Mouse (Mus musculus) telencephalon, adult 2 months (tissue): ENCODE measurements around the gene Igsf11.

Source experiments
- DNase-seq: peaks from one replicate; pipeline ENCODE4 v3.0.0-alpha.2; 2011; ENCODE audit warnings: low read depth, low spot score

The Igsf11 gene

DNA sequence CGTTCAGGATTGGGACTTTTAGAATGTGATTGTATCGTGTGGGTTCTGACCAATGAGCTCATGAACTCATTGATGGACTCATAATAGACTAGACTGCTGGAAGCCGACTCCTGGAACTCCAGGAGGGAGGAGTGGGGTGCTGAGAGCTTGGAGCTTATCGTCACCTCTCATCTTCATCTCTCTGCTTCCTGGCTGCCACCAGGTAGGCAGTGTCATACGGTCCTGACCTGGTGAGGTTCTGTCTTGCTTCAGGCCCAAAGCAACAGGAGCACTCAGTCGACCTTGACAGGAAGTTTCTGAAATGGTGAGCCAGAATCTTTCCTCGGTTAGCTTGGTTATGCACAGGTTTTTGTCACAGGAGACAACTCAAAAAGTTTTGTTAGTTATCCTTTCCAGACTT, at the start of gene Igsf11:
TSS of gene Igsf11 (plus strand) at position 301 of the 400 bp plus-strand sequence.
- no peak for DNase-seq

GRCm38 (mm10) chr16:38858120-38858749, 34.2 kb upstream of the Igsf11 start:
- DNase-seq: no peak

DNA sequence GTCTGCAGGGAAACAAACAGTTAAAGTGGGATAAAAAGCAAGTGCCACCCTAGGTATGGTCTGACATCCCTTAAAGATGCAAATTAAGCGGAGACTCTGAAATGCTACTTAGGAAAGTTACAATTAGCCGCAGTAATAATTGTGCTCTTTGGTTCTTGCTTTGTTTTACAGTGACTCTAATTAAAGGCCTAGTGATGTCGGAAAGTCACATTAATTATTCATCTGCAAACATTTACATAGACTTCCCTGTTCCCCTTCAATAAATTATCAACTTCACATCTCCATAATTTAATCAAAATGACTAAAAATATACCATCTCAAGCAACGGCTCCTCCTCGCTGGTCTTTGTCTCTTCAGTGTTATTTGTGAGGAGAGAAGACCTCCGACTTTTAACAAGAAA, 31.9 kb upstream of the Igsf11 start:
- no peak for DNase-seq

DNA sequence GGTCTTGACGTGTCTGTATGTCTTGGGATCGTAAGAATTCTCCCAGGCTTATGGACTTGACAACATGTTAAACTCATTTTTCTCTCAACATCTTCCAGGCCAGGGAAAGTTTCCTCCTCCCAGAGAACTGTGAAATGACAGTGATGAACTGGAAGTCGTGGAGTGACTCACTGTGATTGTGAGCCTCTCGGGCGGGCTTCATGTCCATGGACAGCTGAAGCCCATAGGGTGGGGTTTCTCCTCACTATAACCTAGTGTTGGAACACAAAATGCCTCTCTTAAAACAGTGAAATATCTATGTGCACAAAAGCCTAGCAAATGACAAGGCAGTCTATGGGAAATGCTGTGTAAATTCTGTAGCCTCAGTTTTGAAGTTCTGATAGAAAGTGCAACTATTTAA, 28.1 kb upstream of the Igsf11 start:
- no peak for DNase-seq

DNA sequence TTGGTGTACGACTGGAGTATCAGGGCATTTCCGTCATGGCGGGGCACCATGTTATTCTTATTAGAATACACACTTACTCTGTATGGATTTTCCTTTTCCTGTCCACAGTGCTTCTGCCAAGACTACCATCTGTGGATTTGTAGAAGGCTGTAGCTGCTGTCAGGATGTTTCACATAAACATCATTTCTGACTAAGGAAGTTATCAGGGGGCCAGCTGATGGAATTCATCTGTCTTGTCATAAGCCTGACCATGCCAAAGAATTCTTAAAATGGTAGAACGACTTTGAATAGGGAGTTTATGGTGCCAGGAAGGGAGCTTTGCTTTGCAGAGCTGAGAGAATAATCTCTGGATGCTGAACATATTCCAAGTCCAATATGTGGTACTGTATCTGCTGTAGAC, 19.2 kb upstream of the Igsf11 start:
- peak; percentile 60 for DNase-seq

DNA sequence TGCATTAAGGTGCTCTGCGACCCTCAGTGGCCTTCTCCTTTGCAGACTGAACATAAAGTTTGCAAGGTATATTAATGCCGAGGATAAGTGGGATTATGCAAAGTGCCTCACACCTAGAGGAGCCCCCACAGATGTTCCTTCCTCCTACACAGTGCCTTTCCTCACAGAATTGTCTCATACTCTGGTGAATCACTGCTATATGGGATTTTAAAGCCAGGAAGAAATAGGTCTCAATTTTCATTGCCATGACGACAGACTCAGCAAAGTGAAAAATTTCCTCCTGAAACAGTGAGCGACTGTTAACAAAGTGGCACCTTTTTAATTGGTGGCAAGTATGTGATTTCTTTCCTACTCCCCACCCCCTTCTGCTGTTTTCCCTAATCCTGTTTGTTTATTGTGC, 18.0 kb upstream of the Igsf11 start:
- peak; percentile 85 for DNase-seq

DNA sequence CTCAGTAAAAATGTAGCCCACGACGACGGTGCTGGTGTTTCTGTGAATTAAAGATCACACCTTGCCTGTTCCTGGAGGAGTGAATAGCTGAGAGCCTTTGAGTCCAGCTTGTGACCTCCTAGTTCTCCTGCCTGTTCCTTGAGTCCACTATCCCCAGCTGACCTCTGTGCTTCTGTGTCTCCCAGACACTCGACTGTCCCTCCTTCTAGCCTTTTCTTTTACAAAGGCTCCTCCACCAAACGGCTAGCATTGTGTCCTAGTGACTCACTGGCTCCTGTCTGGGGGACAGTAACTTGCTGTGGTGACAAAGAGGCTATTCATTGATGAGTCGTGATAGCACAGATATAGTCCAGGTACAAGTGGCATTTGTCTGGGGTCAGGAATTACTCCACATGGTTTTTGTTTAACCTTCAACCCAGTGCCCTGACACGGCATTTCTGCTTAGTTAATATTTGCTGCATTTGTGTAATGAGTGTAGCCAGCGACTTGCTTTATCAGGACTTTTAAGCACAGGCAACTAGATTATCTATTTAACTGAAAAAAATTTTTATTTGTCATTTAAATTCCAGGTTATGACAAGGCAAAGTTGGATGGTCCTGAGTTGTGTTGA, 6.5 kb downstream of the Igsf11 start:
- DNase-seq: no peak

DNA sequence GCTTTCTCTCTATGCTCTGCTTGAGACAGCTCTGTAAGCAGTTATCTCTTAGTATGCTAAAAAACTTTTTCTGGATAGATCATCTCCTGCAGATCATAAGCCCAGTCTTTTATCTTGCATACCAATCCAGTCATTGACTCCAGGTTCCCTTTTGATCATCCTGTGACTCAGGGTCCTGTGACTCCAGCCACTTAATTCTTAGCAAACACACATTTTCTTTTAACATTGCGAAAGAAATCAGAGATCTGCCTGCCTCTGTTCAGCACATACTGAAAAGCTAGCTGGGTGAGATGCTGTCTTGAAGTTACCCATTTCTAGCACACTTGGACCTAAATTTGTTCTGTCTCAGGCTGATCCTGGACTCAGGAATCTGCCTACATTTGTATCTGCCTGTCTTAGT, 7.6 kb downstream of the Igsf11 start:
- DNase-seq: no peak

GRCm38 (mm10) chr16:38902111-38902778, 9.8 kb downstream of the Igsf11 start:
- DNase-seq: no peak

DNA sequence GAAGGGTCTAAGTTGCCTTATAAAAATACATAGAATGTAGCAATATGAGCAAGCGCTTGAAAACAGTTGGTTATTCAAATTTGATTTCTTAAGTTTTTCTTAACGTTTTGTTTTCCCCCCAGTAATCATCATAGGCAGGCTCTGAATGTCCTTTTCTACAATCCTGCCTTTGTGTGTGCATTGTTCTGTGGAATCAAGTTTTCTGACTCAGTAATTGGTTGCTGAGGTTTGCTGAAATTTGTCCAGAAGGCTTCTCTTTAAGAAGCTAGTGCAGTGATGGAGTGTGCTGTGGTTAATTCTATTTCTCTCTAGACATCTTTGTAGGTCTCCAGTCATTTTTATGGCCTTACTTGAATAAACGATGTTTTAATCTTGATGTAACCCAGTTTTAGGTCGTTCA, 10.5 kb downstream of the Igsf11 start:
- DNase-seq: no peak

GRCm38 (mm10) chr16:38904202-38904601, 11.7 kb downstream of the Igsf11 start:
- DNase-seq: no peak

DNA sequence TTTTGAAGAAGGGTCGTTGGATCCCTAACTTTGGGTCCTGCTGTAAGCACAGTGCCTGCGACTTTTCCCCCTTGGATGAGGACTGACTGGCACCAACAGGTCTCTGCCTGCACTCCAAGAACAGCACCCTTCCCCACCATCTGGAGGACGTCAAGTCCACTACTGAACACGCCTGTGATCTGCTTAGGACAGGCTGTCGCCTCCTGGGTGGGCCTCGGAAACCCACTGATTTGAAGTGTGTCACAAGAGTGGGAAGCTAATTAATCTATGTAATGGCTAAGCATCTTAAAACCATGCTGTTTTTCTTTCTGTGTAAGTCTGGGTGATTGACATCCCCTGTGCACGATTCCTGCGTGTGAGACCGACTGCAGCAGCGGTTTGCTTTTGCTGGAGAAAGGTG, 13.4 kb downstream of the Igsf11 start:
- DNase-seq: no peak

DNA sequence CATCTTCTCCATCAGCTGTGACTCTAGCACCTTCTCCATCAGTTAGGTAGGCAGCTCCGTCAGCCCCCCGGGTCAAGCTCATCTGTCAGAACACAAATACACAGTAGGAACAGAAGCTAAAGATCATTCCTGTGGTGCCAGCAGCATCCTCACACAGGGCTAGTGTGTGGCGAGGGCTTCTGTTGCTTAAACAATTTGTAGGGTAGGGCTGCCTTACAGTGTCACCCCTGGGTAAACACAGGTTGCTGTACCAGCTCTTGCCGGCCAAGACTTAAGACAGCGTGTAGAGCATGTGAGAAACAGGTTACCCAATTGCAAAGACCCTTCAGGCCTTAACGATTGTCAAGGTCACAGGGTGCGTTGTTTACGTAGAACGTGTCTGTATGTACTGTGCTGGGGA, 15.8 kb downstream of the Igsf11 start:
- no peak for DNase-seq

DNA sequence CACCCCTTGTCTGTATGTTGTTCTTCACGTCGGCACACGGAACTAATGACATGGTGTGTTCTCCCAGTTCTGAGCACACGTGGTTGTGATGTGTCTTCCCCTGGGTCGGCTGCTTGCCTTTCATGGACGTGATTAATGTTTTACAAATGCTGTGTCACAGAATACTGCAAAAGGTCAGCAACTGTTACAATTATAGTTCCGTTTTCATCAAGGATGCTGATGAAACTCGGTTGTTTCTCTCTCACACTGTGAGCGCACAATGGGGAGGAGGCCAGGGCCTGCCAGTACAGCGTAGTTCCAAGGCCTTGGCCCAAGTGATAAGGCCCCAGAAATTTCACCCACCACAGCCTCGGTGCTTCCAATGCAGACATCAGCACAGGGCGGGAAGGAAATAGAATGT, 17.0 kb downstream of the Igsf11 start:
- no peak for DNase-seq

DNA sequence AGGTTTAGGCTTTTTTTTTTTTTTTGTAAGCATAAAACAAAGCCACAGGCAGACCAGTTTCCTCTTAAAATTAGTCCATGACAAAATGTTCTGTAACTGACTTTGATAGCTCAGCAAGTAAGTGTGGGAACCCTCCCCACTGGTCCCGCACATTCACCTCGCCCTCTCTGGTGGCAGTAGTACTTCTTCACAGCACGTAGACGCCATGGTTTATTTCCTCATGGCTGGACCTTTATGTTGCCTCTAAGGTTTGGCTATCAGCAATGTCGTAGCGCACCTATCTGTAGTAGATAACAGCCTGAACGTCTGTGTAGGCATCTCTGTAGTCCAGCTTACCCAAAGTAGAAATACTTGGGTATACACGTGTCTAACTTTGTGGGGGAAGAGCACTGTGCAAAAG, 17.6 kb downstream of the Igsf11 start:
- DNase-seq: no peak

DNA sequence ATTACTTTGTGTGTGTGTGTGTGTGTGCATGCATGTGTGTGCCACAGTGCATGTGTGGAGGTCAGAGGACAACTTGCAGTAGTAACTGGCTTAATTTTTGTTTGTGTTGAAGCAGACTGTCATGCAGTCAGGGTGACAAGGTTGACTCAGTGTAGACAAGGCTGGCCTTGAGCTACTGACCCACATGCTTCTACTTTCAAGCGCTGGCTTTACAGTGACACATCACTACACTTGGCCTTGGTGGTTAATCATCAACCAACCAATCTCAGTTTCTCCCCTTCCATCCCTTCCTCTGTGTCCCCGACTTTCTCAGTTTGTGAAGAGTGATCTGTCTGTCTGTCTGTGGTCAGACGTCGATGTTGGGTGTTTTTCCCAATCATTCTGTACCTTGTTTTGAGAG, 23.0 kb downstream of the Igsf11 start:
- no peak for DNase-seq

DNA sequence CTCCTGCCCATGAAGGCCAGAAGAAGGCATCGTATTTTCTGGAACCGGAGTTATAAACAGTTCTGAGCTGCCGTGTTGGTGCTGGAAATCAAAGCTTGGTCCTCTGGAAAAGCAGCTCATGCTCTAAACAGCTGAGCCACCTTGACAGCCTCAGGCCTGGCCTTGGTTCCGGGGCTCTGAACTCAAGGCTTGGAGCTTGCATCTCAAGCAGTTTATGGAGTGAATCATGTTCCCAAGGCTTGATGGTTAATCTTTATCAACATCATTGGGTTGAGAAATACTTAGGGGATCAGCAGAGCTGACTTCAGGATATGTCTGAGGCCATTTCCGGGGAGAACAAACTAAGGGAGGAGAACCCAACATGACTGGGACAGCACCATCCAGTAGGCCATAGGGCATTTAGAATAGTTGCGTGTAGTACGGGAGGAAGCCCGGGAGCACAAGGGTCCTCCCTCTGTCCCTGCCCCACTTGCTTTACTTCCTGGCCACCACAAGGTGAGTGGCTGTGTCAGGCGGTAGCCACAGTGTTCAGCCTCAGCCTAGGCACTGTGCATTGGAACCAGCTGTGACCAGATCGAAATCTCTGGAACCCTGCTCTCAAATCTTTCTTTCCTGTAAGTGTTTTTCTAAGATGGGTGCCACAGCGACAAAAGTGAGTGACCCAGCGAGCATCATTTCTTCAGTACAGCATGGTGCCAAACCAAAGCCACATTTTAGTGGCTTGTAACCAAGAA, 23.7 kb downstream of the Igsf11 start:
- no peak for DNase-seq

DNA sequence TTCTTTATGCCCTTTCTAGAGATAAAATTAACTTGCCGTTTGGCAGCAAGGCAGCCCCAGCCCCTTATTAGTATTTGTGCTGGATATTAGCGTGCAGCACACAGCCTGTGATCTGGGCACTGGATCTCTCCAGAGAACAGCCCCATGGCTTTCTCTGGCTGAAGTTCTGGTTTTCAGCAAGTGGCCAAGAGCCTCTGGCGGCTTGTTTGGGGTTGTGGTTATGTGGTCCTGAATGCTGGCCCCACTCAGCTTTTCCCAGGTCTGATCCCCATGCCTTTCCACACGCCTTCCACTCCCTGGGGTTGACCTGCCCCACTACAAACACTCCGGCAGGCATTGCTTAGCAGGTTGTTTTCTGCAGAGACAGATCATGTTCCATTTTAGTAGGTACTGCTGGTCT, 24.4 kb downstream of the Igsf11 start:
- no peak for DNase-seq

DNA sequence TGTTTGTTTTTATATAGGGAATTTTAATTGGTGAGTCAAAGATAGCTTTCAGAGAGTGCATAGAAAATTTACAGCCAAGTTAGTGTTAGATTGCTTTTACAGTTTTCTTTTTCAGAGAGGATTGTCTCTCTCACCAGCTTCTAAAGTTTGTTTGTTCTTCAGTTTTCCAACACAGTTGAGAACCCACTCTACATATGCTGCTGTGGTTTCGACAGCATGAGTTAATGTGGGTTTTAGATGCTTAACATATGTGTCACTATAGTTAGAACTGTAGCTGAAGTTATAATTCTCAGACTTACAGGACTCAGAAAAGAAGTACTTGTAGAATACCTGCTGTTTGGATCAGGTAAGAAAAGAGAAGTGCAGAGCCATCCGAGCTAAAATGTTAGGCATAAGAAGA, 25.6 kb downstream of the Igsf11 start:
- peak; percentile 76 for DNase-seq

GRCm38 (mm10) chr16:38920488-38920887, 28.0 kb downstream of the Igsf11 start:
- DNase-seq: no peak

DNA sequence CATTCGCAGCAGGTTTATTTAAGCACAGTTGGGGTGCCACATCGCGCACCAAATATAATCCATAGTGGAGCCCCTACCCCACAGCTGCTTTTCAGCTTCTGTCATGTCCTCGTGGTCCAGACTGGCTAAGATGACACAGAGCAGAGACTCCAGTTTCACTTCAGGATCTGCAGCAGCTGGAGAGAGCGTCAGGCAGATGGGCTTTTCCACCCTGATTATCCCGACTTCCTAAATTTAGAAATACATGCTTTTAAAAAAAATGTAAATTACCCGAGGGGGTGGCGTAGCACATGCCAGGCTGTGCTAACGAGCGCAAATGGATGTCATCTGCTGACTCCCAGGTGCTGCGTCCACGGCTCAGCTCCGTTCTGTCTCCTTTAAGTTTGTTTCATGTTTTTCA, 32.5 kb downstream of the Igsf11 start:
- DNase-seq: peak; percentile 84

GRCm38 (mm10) chr16:38928760-38929159, 36.3 kb downstream of the Igsf11 start:
- DNase-seq: no peak

DNA sequence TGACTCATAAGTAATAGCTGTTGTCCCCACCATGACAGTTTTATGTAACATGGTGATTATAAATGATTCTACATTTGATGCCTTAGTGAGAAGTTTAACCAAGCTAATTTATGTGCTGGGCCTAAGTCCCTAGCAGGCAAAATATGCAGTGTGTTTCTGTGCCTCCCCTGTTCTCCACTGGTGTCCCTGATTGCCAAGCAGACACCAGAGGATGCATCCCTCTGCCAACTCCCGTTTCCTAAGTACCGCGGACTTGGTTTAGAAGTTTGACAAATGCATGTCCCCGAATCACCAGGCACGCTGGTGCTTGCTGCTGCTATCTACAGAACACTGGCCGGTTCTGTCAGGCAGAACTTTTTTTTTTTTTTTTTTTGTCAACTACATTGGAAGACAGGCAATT, 39.0 kb downstream of the Igsf11 start:
- no peak for DNase-seq
